Mouse (Mus musculus) ovary, postnatal 14 days (tissue): ENCODE results near the gene Vav2.
A peak's percentile ranks its signal among the peaks of the same experiment; 100 is the strongest.

Experiments used
- DNase-seq: peaks from one replicate; pipeline ENCODE4 v3.0.0; 2022; ENCODE audit warnings: low spot score

Gene Vav2

DNA sequence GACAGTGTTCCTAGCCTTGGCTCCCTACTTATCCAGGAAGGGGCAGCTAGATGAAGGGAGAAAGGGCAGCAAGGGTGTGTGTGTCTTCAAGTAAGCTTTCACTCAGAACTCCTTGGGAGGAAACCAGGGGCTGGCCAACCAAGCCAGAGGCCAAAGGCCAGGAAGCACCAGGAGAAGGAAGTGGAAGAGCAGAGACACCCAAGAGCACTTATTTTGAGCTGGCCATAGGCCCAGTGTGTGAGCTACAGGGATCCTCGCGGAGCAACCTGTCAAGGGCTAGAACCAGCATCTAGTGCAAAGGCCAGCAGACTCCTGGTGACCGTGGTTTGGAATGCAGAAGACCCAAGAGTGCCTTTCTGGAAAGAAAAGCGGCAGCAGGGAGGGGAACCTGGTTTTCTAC, 163.8 kb downstream of the Vav2 start:
- no peak for DNase-seq

DNA sequence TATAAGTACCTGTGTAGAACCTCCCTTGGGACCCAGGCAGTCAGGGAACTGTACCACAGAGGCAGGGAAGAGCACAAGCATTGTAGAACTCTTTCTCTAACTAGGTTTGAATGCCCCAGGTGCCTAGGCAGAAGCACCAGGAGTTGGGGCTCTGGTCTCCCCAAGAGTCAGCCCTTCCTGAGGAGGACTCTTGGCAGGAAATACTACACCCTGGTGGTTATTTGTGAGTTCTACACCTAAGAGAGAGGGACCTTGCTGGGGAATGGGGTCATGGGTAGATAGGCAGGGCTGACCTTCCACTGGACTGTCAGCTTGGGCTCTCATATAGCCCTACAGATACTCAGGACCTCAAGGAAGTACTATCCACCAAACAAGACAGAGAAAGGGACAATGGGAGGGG, 175.4 kb downstream of the Vav2 start:
- no peak for DNase-seq

DNA sequence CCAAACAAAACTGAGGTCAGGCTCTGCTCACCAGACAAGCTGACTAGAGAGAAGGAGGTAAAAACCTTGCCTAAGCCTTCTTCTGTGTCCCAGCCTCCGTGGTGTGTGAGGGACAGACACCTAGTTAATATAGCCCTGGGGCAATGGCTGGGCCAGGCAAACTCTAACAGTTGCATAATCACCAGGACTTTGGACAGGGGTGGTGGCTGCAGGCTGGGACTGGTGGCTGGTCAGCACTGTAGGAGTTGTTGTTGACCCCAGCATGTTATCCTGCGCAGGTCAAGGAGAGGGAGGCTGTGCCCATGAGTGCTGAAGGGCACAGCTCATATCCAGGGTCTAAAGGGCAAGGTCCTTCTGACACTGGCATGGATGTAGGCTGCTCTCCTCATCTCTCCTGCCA, 178.6 kb downstream of the Vav2 start, which contains the start of gene Sardh:
Sardh (minus strand) TSS at position 127 of the 400 bp plus-strand sequence.
- no peak for DNase-seq

DNA sequence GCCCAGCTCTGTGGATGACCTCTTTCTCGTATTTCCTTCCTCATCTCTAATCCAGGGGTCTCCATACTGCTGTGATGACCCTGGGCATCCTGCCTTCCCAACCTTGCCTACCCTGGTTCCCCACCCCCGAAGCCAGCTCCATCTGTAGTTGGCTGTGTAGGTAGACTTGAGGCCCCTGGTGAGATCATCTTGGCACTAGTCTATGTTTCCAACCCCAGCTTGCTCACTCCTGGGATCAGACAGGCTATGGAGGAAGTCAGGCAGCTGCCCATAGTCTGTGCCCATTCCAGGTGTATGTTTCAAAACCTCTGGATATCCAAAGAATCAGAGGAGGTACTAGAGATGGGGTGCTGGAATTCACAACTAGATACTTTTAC, 179.4 kb downstream of the Vav2 start:
- no peak for DNase-seq

- DNase-seq = peak; percentile 90
These were observed 179.9 kb downstream of the Vav2 start for GRCm38 (mm10) chr2:27246712-27247486.

DNA sequence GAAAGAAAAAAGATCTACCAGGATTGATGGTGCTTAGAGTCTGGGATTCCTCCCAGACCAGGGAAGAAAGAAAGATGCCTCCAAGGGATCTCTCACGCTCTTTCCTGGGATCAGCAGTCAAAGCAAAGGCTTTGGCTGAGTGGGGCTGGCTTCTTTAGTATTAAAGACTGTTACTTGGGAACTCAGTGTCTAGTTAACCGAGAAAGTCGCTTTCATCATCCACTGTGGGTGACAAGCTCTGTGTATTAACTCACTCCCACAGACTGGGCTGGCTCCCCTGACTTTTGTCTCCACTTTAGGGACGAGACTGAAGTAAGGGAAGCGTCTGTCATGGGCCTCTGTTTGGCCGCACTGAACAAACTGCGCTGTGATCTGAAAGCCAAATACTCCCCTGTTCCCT, 180.9 kb downstream of the Vav2 start:
- DNase-seq = no peak

GRCm38 (mm10) chr2:27237342-27237741, 189.5 kb downstream of the Vav2 start:
- peak; percentile 60 for DNase-seq

- DNase-seq = peak; percentile 66
These were observed 191.1 kb downstream of the Vav2 start for GRCm38 (mm10) chr2:27235729-27236128.

DNA sequence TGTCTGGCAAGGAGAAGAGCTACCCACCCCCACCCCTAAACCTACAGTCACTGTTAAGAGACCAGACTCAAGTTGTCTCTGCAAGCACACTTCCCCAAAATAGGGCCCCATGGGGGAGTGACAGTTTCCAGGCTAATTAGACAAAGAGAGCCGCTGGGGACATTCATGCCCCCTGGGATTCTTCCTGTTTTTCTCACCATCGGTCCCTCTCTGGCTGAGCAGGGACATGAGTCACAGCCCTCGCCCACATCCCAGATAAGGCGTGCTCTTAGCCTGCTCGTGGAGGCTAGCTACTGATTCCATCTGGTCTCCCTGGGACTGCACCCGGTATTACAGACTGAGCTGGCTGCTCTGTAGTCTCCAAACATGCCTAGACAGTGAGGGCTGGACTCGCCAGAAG, 194.5 kb downstream of the Vav2 start:
- DNase-seq = no peak

GRCm38 (mm10) chr2:27229481-27230105, 197.2 kb downstream of the Vav2 start:
- no peak for DNase-seq

GRCm38 (mm10) chr2:27228809-27229480, 197.9 kb downstream of the Vav2 start:
- no peak for DNase-seq

DNA sequence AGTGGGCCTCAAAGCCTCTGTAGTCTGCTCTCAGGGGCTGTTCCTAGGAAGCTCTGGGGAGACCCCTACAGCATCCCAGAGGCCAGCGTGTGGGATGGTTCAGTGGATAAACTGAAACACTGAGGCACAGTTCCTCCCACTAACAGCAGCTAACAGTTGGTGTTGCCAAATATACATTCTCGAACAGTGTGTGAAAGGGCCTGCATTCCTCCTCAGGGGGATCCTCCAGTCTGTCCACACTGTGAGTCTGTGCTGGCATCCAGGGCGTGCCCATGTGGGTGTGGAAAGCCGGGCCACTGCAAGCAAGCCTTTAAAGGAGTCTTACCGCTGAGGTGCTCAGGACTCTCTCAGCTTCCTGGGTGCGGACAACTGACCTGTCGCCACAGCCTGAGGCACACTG, 200.3 kb downstream of the Vav2 start:
- DNase-seq = no peak

GRCm38 (mm10) chr2:27223012-27223421, 203.8 kb downstream of the Vav2 start:
- DNase-seq = no peak

- no peak for DNase-seq
These were observed 208.3 kb downstream of the Vav2 start for GRCm38 (mm10) chr2:27218569-27218968.

DNA sequence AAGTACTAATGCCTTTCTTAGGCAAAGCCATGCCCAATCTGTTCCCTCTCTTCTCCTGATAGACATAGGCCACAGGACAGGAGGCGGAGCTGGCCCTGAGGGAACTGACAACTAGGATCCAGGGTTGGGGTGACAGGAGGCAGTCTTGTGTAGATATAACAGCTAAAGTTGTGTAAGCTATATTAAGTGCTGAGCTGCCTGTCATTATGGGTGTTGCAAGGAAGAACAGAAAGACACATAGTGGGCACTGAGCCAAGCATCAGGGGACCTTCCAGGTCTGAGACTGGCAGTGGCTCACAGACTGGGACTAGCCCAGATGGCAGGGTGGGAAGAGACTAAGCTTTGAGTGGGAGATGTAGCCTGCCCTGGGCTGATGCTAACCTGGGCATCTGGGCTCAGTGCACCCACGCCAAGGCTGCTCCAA, 208.7 kb downstream of the Vav2 start:
- DNase-seq = no peak

GRCm38 (mm10) chr2:27215537-27215936, 211.3 kb downstream of the Vav2 start:
- DNase-seq = no peak
